Mouse (Mus musculus) heart, embryonic 15.5 days (tissue): Measurements from ENCODE around the gene Mia3. TPM values are rescaled to one million over a fixed set of nuclear protein-coding genes. Genes with fewer than 3 reads are reported as not detected.
"Not testable (repeated sequence)": the region's sequence is repeated elsewhere in the genome, so short reads cannot be mapped to it uniquely, and the experiment has no call there.

Experiments used
- ATAC-seq: fragments of 200-750 bp; cut with Nextera tagmentation; replicated peaks from 2 replicates; pipeline ENCODE4 v1.8.0; 2017; ENCODE audit warnings: low read depth, moderate TSS enrichment; ENCODE audit not compliant: insufficient number of reproducible peaks, insufficient read depth, low FRiP score
- H3K27ac ChIP-seq: fragments of 300-500 bp; sonication (generic); 2 replicates; pipeline ENCODE4 v1.5.1; 2015; ENCODE audit warnings: mild to moderate bottlenecking, inconsistent platforms
- H3K27me3 ChIP-seq: fragments of 300-500 bp; sonication (generic); 2 replicates; pipeline ENCODE4 v1.6.1; 2015; ENCODE audit warnings: inconsistent platforms
- H3K36me3 ChIP-seq: fragments of 300-500 bp; sonication (generic); 2 replicates; pipeline ENCODE4 v1.6.1; 2015; ENCODE audit warnings: mild to moderate bottlenecking, inconsistent platforms
- H3K4me1 ChIP-seq: fragments of 300-500 bp; sonication (generic); replicated peaks from 2 replicates; pipeline ENCODE4 v1.6.1; 2015; ENCODE audit warnings: inconsistent platforms
- H3K4me2 ChIP-seq: fragments of 300-500 bp; sonication (generic); 2 replicates; pipeline ENCODE4 v1.6.1; 2015; ENCODE audit warnings: inconsistent platforms, mild to moderate bottlenecking, moderate library complexity
- H3K4me3 ChIP-seq: fragments of 300-500 bp; sonication (generic); 2 replicates; pipeline ENCODE4 v1.5.1; 2015; ENCODE audit warnings: mild to moderate bottlenecking, inconsistent platforms
- H3K9ac ChIP-seq: fragments of 300-500 bp; sonication (generic); 2 replicates; pipeline ENCODE4 v1.6.1; 2015; ENCODE audit warnings: mild to moderate bottlenecking, inconsistent platforms
- H3K9me3 ChIP-seq: fragments of 300-500 bp; sonication (generic); replicated peaks from 2 replicates; pipeline ENCODE4 v1.6.1; 2016; ENCODE audit warnings: inconsistent platforms
- WGBS: fragments of 180-500 bp; shearing (Covaris S2); methylation state at CpG from one replicate; pipeline ENCODE4 v1.1.7; 2015; ENCODE audit warnings: mixed read lengths; 5-methylcytosine and 5-hydroxymethylcytosine counted together
- polyA plus RNA-seq: library from polyadenylated mRNA; unstranded; fragments of >200 nt; fragmentation: Nextera tagmentation; extraction: Ambion mirVana; gene quantifications from 2 replicates; pipeline ENCODE4 v1.2.1, GENCODE M21; 2015

The Mia3 gene
- 65.2 and 73.5 TPM in 2 replicates for polyA plus RNA-seq

DNA sequence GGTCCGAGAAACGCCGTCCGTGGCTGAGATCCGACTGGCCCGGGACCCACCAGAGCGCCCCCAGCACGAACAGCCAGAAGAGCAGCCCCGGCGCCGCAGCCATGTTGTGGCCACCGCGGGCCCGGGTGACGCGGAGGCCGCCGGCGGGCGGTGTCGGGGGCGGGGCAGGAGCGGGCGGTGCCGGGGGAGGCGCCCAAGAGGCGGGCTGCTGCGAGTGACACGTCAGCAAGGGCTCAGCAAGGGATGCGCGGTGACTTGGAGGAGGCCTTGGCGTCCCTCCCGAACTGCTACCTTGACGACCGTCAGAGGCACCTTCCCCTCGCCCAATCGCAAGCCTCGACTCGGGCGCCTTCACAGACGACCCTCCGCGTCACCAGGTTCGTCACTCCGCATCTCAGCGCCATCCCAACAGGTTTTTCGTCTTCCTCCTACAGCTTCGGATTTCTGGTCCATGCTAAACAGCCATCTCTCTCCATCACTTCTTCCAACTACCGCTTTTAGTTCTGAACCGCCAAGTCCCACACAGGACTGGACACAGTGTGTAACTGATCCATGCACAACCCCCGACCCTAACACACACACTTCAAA is at the start of gene Mia3:
Gene Mia3 (minus strand): TSS at position 127 of the 588 bp plus-strand sequence.
- no peaks in the 10 kb centered on the region for H3K9me3 ChIP-seq
- H3K36me3 ChIP-seq, result peaks cover 12% of the 10 kb centered on the region
- peak within 1 kb of the TSS; percentile 76 for H3K4me2 ChIP-seq
- peak within 1 kb of the TSS; percentile 91 for H3K9ac ChIP-seq
- WGBS, result under 1% methylated on average over 50 of the region's 51 CpGs
- H3K27ac ChIP-seq, result peak within 1 kb of the TSS; percentile 66
- ATAC-seq, result peak; percentile 99
- H3K4me3 ChIP-seq, result peak within 1 kb of the TSS; percentile 92
- H3K27me3 ChIP-seq, result no peaks in the 10 kb centered on the region
- peaks cover 15% of the 10 kb centered on the region for H3K4me1 ChIP-seq

DNA sequence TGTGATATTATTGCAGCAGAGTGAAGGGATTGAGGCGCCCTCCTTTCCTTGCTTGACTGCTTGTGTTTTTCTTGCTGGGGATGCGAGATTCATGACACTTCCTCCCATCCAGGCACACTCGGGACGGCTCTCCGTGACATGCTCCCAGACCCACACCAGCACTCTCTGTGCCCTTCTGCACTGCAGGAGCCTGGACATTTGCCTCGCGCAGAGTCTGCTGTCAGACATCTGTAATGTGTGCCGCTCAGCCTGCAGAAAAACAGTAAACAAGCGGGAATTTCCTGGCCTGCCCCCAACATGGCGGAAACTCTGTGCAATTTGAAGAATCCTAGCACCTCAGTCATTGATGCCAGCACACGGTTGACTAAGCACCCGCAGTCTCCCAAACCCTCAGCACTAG is 48.5 kb upstream of the Mia3 start, which contains the start of gene Hhipl2:
Gene Hhipl2 (plus strand): TSS at position 343 of the 400 bp plus-strand sequence.
- 67% methylated on average over 12 of the region's 12 CpGs for WGBS
- Histone ChIP-seq H3K36me3 (no peaks in the 10 kb centered on the region), H3K9me3 (no peaks in the 10 kb centered on the region), H3K27me3 (no peaks in the 10 kb centered on the region), H3K4me3 (no peak within 1 kb of the TSS), H3K4me1 (0 out of 2 replicates have a peak, but pooled peaks cover 2% of the 10 kb centered on the region), H3K9ac (no peak within 1 kb of the TSS), H3K4me2 (no peak within 1 kb of the TSS), H3K27ac (no peak within 1 kb of the TSS)
- ATAC-seq, result no peak

DNA sequence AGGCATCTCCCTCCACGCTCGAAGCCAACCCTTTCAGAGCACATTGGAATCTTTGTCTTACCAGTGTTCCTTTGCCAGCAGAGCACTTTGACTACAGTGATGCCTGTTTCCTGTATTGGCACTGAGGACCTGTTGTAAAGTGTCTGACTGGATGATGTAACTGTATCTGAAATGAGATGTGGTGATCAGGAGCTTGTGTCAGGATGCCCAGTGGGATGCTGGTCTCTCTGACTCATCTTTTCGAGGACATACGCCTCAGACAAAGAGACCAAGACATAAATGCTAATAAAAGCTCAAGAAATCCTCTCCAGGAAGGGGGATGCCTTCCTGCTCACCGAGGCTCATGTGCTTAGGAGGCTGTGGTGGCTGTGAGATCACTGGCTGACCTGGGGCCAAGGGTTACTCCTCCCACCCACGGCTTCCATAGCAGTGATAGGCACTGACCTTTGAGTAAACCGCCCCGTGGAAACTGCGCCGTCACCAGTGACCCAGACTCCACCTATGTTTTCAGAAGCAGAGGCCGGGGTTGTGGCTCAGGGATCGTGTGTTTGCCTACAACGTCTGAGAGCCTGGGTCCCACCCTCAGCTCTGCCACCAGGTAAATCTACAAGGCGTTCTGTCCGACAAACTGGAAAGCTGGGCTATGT is 44.9 kb upstream of the Mia3 start:
- no peaks in the 10 kb centered on the region for H3K4me1 ChIP-seq
- WGBS, result 80% methylated on average over 15 of the region's 15 CpGs
- ATAC-seq, result no peak
- H3K9me3 ChIP-seq, result no peaks in the 10 kb centered on the region
- no peak overlapping the region for H3K4me2 ChIP-seq
- no peaks in the 10 kb centered on the region for H3K27me3 ChIP-seq
- H3K9ac ChIP-seq, result no peak overlapping the region
- H3K36me3 ChIP-seq, result peaks cover 25% of the 10 kb centered on the region; the same call in 1 of the 2 replicates
- no peak overlapping the region for H3K27ac ChIP-seq
- H3K4me3 ChIP-seq, result no peak overlapping the region

DNA sequence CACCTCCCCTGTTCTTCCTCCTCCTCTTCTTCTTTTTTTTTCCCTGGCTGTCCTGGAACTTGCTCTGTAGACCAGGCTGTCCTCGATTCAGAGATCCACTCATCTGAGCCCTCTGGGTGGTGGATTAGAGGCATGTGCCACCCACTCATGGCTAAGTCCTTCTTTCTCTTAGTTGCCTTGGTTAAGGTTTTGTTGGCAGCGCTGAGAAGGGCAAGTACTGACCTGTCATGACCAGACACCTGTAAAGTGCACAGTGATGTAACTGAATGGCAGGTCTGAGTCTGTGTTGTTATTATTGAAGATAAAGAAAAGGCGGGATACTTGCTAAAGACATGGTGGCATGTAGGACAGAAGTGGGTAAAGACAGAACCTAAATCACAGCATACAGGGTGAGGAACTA is 34.0 kb upstream of the Mia3 start:
- Histone ChIP-seq H3K4me3 (no peak overlapping the region), H3K27ac (no peak overlapping the region), H3K27me3 (no peaks in the 10 kb centered on the region), H3K4me2 (no peak overlapping the region), H3K36me3 (peaks cover 54% of the 10 kb centered on the region), H3K9me3 (no peaks in the 10 kb centered on the region), H3K9ac (no peak overlapping the region), H3K4me1 (no peaks in the 10 kb centered on the region)
- ATAC-seq, result no peak
- 89% methylated on average over 3 of the region's 3 CpGs for WGBS

DNA sequence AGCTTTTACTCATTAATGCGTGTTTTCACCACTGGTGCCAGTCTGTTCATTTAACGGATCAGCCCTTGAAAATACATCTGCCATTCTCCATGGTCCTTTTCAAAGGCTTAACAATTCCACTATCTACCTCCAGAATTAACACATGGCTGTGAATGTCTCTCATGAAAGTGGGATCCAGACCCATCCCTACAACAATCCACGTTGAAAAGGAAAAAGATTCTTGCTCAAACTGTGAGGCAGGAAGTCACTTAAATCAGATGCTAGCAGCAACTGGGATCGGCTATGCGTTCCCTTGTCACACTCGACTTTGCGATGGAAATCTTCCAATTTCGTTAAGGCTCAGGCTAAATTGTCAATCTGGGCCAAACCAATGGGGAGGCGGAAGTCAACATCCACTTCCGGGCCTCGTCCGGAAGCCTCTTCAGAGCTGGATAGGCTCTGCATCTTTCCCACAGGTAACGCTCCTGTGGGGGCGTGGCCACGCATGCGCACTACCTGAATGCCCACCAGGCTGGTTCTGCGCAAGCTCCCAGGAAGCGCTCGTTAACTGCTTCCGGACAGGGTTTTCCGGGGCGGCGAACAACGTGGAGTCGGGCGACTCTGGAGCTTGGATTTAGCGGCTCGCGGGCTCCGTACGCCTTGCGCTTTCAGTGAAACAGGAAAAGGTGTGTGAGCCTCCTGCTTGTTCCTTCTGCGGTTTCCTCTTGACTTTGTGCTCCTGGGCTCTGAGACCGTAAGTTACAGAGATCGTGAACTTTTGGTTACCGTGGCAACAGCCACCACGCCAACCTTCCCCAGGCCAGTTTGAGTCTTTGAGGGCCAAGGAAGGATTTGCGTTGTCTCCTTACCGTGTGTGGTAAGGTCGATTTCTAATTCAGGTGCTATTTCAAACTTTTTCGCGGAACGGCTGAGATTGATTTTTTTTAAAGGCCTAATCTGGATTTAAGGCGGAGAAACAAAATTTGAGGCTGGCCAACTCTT is 19.4 kb upstream of the Mia3 start, which contains the start of gene Taf1a:
Gene Taf1a (plus strand): TSS at position 556 of the 981 bp plus-strand sequence.
- peak; percentile 97 for ATAC-seq
- Histone ChIP-seq H3K4me2 (peak within 1 kb of the TSS; percentile 75), H3K36me3 (peaks cover 5% of the 10 kb centered on the region; the same call in 1 of the 2 replicates), H3K9me3 (no peaks in the 10 kb centered on the region), H3K27ac (peak within 1 kb of the TSS; percentile 30; the same call in 1 of the 2 replicates), H3K4me1 (peaks cover 6% of the 10 kb centered on the region), H3K9ac (peak within 1 kb of the TSS; percentile 62), H3K27me3 (peaks cover 18% of the 10 kb centered on the region), H3K4me3 (peak within 1 kb of the TSS; percentile 72)
- WGBS, result 5% methylated on average over 44 of the region's 44 CpGs

DNA sequence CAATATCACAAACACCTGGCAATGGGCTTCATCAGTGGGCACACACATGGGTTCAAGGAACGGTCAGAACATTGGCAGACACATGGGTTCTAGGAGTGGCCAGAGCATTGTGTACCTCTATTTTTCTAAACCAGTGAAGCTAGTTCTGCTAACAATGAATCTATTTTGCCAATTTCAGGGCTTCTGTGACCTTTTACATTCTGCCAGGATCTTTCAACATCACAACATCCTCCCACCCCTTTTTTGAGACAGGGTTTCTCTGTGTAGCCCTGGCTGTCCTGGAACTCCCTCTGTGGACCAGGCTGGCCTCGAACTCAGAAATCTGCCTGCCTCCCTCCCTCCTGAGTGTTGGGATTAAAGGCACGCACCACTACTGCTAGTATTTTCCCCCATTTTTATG is 18.1 kb upstream of the Mia3 start:
- not testable (repeated sequence) for ATAC-seq, H3K27ac ChIP-seq, H3K9me3 ChIP-seq, H3K4me1 ChIP-seq, H3K36me3 ChIP-seq, H3K9ac ChIP-seq, H3K4me2 ChIP-seq, H3K4me3 ChIP-seq
- 85% methylated on average over 3 of the region's 3 CpGs for whole genome bisulfite sequencing
- peaks cover 18% of the 10 kb centered on the region for H3K27me3 ChIP-seq

DNA sequence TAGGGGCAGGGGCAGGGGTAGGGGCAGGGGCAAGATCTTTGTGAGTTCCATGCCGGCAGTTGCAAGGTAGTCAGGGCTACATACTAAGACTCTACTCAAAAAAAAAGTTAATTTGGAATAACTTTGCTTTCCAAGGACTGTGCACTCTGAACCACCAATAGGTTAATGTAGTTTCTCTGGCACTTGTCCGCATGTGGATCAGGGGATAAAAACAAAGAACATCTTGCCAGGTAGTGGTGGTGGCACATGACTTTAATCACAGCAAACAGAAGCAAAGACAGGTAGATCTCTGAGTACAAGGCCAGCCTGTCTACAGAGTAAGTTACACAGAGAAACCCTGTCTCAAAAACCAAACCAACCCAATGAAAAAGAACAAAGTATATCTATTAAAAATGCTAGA is 13.3 kb upstream of the Mia3 start:
- ATAC-seq, result no peak
- H3K27ac ChIP-seq, result no peak overlapping the region
- H3K4me1 ChIP-seq, result no peaks in the 10 kb centered on the region
- H3K36me3 ChIP-seq, result no peaks in the 10 kb centered on the region
- no peak overlapping the region for H3K9ac ChIP-seq
- no peak overlapping the region for H3K4me3 ChIP-seq
- peaks cover 17% of the 10 kb centered on the region for H3K27me3 ChIP-seq
- H3K4me2 ChIP-seq, result no peak overlapping the region
- WGBS, result 75% methylated on average over 2 of the region's 2 CpGs
- H3K9me3 ChIP-seq, result no peaks in the 10 kb centered on the region

DNA sequence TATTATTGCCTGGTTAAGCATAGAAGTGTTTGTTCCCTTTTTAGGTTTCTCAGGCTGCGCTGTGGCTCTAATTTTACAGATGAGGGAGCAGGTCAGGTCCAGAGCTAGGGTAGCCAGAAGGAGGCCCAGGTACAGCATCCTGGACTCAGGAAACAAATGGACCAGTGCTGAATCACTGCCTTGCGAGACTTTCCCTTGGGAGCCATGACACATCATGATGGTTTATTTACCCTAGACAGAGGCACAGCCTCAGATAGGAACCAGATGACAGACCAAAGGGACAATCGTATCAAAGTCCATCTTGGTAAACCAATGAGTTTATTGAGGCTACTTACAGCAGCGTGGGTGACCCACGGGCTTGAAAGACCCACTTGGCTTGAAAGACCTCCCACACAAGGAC is 12.5 kb upstream of the Mia3 start:
- Histone ChIP-seq H3K4me2 (no peak overlapping the region), H3K4me3 (no peak overlapping the region), H3K27me3 (peaks cover 10% of the 10 kb centered on the region), H3K36me3 (no peaks in the 10 kb centered on the region), H3K9me3 (no peaks in the 10 kb centered on the region), H3K9ac (no peak overlapping the region), H3K4me1 (no peaks in the 10 kb centered on the region), H3K27ac (no peak overlapping the region)
- WGBS, result 67% methylated on average over 5 of the region's 5 CpGs
- ATAC-seq, result no peak

DNA sequence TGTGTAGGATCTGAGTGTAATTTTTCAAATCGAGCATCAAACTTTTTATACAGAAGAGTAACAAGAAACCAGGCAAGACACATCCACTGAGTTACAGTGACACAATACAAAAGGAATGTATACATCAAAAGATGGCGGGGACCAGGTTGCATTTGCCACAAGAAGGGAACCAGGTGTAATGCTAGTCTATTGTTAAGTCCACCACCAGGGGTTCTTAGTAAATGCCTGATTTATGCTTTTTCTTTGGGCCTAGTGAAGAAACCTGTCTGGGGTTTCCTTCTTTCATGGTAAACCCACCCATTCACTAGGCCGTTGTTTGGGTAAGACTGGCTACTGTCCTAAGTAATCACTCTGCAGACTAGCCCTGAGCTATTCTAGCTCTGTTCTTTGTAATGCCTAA is 10.0 kb upstream of the Mia3 start:
- ATAC-seq, H3K9me3 ChIP-seq, H3K9ac ChIP-seq, H3K27ac ChIP-seq, H3K27me3 ChIP-seq, H3K36me3 ChIP-seq, H3K4me3 ChIP-seq, H3K4me1 ChIP-seq, H3K4me2 ChIP-seq: not testable (repeated sequence)
- WGBS, result 81% methylated on average over 3 of the region's 3 CpGs

DNA sequence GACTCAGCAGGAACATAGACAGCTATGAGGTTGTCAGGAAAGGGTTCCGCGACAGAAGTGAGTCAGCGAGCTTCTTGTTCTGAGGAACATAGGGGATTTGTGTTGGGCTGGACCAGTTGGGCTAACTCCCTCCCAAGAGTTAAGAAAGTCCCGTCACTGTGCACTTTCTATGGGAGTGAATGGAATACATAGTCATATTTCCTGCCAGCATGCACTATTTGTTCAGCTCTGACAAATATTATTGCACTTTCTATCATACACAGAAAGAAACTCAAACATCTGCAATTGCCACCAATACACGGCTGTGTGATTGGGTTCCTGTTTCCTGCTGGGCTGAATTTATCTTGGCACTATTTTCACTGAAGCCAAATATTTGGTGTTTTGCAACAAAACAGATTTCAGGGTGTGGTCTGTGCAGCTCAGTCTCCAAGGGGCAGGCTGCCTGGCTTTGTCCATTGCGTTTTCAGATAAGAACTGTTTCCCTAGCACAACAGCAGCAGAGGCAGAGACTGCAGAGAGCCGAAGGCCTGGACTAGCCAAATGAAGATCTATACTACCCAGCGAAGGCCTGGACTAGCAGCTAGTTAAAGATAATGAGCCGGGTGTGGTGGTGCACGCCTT is 9.1 kb upstream of the Mia3 start:
- 64% methylated on average over 10 of the region's 10 CpGs for WGBS
- ATAC-seq, result peak; percentile 50
- Histone ChIP-seq H3K27me3 (no peaks in the 10 kb centered on the region), H3K4me3 (no peak overlapping the region), H3K9me3 (no peaks in the 10 kb centered on the region), H3K27ac (0 out of 2 replicates have a peak overlapping the region, but pooled peaks have one; percentile 7), H3K36me3 (no peaks in the 10 kb centered on the region), H3K4me1 (no peaks in the 10 kb centered on the region), H3K9ac (no peak overlapping the region), H3K4me2 (no peak overlapping the region)

DNA sequence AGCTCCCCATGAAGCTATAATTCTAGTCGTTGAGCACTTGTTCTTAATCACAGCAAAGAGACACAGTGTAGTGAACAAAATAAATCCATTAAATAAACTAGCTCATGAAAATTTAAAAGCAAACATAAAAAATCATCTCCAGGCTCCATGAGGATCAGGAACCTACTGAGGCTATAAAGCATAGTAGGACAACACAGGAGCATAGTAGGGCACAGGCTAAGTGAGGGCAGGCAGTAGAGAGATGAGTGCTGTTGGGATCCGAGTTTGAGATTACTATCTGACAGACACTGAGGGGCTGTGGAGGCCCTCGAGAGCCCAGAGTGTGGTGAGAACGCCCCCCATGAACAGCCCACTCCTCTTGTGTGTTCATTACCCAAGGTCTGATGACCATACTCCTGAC is 7.7 kb upstream of the Mia3 start:
- H3K4me2 ChIP-seq, result no peak overlapping the region
- H3K9me3 ChIP-seq, result no peaks in the 10 kb centered on the region
- no peak for ATAC-seq
- no peaks in the 10 kb centered on the region for H3K4me1 ChIP-seq
- H3K27ac ChIP-seq, result no peak overlapping the region
- H3K36me3 ChIP-seq, result no peaks in the 10 kb centered on the region
- no peak overlapping the region for H3K9ac ChIP-seq
- no peak overlapping the region for H3K4me3 ChIP-seq
- WGBS, result 67% methylated on average over 4 of the region's 4 CpGs
- H3K27me3 ChIP-seq, result no peaks in the 10 kb centered on the region
